Mouse (Mus musculus) cerebellum, postnatal 36 days (tissue): ENCODE measurements around the gene Gm281.
A peak's percentile ranks its signal among the peaks of the same experiment; 100 is the strongest.
"Not testable (repeated sequence)": the region's sequence is repeated elsewhere in the genome, so short reads cannot be mapped to it uniquely, and the experiment has no call there.

ENCODE experiments used
- DNase-seq, 2 experiments: peaks; one replicate each; pipeline ENCODE4 v3.0.0; 2021 to 2022; ENCODE audit warnings: mixed read lengths in 2 of 2

Gene Gm281

DNA sequence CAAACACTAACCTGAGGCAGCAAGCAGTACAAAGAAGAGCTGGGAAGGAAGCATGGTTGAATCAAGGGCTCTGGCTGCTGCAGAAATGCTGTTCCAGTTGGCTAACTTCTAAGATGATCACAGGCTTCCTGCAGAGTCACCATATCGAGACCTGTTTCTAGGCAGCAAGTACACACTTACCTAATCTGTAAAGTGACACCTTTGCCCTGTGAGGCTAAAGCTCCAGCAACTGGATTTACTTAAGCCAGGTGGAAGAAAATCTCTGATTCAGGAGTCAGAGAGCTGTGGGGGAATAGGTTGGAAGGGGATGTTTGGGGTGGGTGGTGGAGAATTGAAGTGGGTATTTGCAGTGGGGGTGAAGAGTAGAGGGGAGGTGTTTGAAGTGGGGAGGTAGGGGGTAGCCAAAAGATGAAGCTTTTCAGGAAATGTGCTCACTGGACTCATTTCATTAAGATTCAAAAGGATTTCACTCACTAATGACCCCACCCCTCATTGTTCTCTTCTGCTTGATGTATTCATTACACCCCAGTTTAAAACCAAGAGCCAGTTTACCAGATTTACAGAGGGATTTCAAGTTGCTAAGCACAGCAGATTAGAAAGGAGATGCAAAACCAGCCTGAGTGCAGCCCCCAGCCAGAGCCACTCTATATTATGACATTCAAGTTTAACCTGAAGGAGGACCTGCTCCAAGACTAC, at the start of gene Gm281:
Gene Gm281, minus strand, starts transcription at position 92 of the 696 bp plus-strand sequence.
- no peak for DNase-seq

DNA sequence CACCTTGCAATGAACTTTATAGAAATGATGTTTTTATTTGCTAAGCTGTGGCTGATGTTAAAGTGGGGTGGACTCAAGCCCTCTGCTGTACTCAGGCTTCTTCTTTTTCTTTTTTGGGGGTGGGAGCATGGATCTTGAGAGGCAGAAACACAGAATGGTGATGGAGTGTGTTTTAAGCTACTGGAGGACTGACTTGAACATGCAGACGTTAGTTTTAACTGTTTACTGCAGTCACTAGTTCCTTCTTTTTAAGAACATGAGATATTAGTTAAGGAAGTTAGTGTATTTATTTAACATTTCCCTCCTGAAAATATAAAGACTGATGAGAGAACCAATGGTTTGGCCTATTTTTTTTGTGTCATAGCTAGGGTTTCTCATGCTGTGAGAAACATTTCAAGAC, 49.2 kb upstream of the Gm281 start:
- no peak for DNase-seq

DNA sequence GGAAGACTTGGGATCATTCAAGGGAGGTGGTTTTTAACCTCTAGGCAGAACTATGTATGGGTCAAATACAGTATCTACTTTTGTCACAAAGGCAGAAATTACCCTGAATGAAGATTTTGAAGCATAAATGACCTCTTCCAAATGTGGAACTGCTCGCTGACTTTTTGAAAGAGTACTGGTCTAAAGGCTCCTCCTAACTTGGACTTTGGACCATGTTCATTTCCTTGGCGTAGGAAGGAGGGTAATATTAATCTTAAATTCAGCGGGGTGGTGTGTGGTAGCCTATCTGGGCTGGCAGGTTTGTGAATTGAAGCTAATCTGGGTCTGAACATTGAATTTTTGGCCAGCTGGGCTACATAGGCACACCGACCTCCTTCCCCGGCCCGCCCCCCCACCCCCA, 48.2 kb upstream of the Gm281 start:
- DNase-seq, result no peak

DNA sequence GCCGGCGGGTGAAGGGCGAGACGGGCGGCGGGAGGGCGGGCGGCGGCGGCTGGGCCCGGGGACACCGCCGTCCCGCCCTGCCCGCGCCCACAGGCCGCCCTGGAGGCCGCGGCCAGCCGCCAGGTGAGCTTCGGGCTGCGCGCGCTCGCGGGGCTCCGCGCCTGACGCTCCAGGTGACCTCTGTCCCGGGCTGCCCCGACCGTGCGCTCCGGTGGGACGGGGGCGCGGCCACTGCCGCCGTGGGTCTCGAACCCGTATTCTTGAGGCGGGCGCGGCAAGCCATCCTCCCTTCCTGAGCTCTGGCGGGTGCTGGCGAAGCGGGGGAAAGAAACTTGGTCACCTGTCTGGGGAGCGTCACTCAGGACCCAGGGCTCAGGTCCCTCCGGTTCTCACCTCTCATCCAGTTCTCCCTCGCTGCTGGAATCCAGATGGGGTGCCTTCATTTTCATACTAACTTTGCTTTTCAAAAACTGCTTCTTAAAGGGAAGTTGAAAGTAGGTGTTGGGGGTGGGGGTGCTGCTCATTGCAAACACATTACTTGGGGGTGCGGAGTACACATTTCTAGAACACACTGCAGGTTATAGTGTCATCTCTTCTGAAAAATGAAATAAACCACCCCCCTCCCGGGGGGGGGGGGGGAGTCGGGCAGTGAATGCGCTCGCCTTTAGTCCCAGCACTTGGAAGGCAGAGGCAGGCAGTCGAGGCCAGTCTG, 47.3 kb upstream of the Gm281 start, which contains the start of the genes Atxn7 and Thoc7:
Gene Atxn7, plus strand, starts transcription at position 40 of the 712 bp plus-strand sequence.
Gene Thoc7, minus strand, starts transcription at position 452 of the 712 bp plus-strand sequence.
- peak; percentile 50 to 56 for DNase-seq

DNA sequence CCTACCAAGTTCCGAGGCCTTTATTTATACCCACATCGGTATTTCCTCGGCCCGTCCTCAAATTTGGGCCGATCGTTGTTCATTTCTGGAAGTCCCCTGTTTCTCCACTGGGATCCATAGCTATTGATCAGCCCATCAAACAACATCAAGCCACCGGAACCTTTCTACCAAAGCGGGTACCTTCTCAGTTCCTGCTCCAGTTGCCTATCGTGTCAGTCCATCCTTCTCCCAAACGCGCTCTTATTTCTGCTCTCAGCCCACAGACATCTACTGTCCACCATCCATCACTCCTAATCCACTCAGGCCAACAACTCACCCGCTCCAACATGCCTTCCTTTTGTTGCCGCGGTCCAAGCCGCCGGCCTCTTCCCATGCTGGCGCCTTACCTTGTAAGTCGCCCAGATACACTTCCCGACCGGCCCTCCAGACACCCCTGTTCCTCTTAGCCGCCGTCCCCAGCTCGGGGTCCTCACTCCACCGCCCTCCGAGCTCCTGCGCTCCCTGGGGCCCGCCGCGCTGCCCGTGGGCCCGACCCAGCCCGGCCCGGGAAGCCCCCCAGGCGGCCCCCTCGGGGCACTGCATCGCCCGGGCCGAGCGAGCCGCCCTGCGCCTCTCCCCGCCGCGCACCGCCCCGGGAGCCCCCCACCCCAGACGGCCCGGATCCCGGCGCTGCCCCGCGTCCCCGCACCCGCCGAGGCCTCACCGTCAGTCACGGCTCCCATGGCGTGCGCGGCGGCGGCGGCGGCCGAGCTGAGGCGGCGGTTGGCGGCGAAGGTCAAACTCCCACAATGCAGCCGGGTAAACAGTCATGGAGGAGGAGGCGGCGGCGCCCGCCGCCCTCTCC, 46.4 kb upstream of the Gm281 start:
- DNase-seq, result peak; percentile 69 to 78

- peak; percentile 31 to 47 for DNase-seq
Measured at GRCm38 (mm10) chr14:13960079-13960478, 45.8 kb upstream of the Gm281 start.

- DNase-seq, result not testable (repeated sequence)
Measured at GRCm38 (mm10) chr14:13952151-13952550, 37.9 kb upstream of the Gm281 start.

- peak in 1 of 2 experiments; percentile 25 for DNase-seq
Measured at GRCm38 (mm10) chr14:13950401-13950800, 36.1 kb upstream of the Gm281 start.

- no peak for DNase-seq
Measured at GRCm38 (mm10) chr14:13948345-13948744, 34.1 kb upstream of the Gm281 start.

DNA sequence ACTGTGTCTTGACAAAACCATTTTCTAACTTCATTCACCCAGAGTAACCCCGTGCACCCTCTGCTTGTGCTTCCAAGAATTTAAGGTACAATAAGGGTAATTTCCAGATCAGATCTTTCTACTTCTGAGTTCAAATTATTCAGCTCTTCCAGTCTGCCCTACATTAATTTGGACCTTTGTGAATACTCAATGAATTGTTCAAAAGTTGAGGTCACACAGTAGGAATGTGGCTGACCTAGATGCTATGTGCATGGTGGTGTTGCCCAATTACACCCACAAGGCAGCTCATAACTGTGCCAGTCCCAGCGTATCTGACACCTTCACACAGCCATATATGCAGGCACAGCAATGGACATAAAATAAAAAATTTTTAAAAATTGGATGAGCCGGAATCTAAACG, 30.4 kb upstream of the Gm281 start:
- DNase-seq, result no peak

- no peak for DNase-seq
Measured at GRCm38 (mm10) chr14:13934052-13934371, 19.7 kb upstream of the Gm281 start.

GRCm38 (mm10) chr14:13933290-13934051, 19.2 kb upstream of the Gm281 start:
- DNase-seq, result no peak

- DNase-seq, result peak; percentile 40 to 69
Measured at GRCm38 (mm10) chr14:13917630-13918029, 3.4 kb upstream of the Gm281 start.

DNA sequence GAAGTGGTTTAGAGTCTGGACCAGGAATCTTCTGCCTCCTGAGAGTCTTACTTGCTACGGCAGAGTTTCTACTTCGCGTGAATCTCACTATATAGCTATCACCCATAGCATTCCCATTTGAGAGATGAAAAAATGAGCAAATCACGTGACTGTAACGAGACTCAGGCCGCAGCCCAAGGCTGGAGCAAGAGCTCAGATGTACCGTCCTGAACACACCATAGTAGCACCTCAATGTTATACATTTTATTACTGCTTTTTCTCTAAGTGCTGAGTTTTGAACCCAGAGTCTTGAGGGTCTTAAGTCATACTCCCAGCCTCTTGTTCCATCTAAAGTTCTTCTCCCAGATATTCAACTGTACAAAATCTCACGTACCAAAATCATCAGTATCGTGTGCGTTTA, 2.9 kb upstream of the Gm281 start:
- no peak for DNase-seq

GRCm38 (mm10) chr14:13915207-13915606, 929 bp upstream of the Gm281 start:
- DNase-seq, result no peak

DNA sequence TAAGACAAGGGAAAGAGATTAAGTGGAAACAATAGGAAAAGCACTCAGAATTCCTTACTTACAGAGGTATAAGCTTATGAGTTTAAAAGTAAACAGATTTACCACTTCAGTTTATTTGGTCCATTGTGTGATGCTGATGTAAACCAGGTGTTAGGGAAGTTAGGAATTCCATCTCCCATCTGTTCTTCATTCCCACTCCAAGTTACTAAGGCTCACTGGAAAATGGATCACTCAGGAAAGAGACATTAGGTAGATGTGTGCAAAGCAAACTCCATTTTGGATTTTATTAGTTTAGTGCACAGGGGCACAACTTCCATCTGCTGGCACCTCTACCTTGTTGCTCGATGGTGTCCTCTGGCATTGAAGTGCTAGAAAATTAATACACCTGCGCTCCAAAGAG, 4.1 kb downstream of the Gm281 start:
- no peak for DNase-seq

DNA sequence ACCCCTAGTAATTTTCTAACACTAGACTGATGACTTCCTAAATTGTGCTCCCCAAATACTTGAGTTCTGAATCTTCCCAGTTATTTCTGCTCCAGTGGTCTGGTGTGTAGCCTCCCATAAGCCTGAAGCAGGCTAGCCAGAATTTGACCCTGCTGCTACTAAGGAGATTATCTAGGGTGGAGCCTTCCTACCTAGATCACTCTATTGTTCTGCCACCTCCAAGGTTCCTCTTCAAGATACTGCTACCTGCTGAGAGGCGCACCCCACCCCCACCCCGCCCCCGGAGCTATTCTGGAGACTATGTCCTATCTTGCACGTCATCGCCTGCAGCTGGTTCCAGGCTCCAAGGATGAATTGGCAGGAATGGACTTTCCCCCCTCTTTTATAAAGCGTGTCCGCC, 7.1 kb downstream of the Gm281 start:
- no peak for DNase-seq

GRCm38 (mm10) chr14:13906461-13906860, 7.8 kb downstream of the Gm281 start:
- no peak for DNase-seq

GRCm38 (mm10) chr14:13901611-13902067, 12.6 kb downstream of the Gm281 start:
- DNase-seq, result peak; percentile 34 to 61

DNA sequence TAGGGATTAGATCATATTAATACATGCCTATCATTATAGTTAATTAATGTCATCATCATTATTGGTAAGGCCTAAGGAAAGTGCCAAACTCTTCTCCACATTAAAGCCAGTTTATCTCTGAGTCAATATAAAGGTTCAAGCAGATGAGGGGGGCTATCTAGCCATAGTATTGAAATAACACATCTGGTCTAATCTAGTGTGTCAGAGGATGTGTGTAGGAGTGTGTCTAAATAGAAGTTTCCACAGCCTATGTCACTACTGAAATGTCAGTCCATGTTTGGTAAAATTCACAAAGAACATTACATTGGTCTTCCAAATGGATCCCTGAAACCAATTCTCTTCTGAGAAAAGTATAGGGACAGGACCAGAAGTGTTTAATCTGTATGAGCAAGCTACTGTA, 19.1 kb downstream of the Gm281 start:
- DNase-seq, result no peak

DNA sequence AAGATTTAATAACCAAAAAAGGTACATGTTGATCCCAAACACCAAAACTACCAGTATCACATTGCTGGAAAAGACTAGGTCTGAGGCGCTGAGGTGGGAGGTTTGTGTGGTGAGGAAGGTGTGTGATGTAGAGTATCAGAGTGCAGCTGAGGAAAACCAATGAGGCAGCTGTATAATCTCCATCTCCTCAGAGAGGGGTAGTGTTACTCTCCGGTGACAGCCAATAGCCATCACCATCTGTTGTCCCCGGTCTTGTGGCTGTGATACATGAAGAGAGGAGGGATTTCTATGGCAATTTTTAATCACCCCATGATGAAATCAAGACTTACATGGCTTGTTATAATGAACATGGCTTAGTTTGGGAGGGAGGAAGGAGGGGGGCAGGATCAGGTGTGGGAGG, 20.5 kb downstream of the Gm281 start:
- DNase-seq, result no peak

DNA sequence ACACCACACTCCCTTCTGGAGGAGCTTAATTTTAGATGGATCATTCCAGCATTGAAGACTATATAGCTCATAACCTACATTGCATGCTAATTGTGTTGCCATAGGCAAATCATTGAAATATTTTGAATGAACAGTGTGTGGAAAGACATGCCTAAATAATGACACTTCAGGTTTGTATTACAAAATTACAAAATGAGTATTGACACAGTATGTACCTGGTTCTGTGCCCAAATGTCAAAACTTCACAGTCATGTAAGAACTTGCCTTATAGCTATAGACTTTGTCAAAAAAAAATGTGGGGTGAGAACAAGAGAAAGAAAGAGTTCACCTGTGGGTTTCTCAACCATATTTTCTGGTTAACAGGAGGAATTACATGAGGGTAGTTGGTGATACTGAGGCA, 52.9 kb downstream of the Gm281 start:
- DNase-seq, result no peak
